Mouse (Mus musculus) stomach, embryonic 15.5 days (tissue): ENCODE results near the gene Ctdspl2. TPM values are rescaled to one million over a fixed set of nuclear protein-coding genes. Genes with fewer than 3 reads are reported as not detected.

Source experiments
- microRNA-seq: library from miRNA; unstranded; fragments of <30 nt; microRNA quantifications from one replicate; pipeline ENCODE4, GENCODE M21; 2016
- polyA plus RNA-seq: library from polyadenylated mRNA; unstranded; fragments of >200 nt; fragmentation: Nextera tagmentation; extraction: Ambion mirVana; gene quantifications from 2 replicates; pipeline ENCODE4 v1.2.1, GENCODE M21; 2015

The Ctdspl2 gene
- polyA plus RNA-seq, 1 experiment from 2014 or later, result 45.5 TPM

Small RNA genes lying within 50 kb of the gene (microRNA-seq; reads per million reads assigned to microRNA genes)
- gene Gm47314, result not detected

Other genes starting within 250 kb of the Ctdspl2 start
- gene Frmd5, start 148.9 kb upstream of the Ctdspl2 start, polyA plus RNA-seq, result 5.4 and 6.0 TPM in 2 replicates
- gene Casc4, start 89.0 kb upstream of the Ctdspl2 start, polyA plus RNA-seq, result 23.2 and 25.2 TPM in 2 replicates
- gene Mageb3, start 91 bp downstream of the Ctdspl2 start, polyA plus RNA-seq, result 0.09 and 0.14 TPM in 2 replicates
- 11.4 and 12.1 TPM in 2 replicates for gene Eif3j1, start 72.5 kb downstream of the Ctdspl2 start, polyA plus RNA-seq
- gene Spg11, start 162.4 kb downstream of the Ctdspl2 start, polyA plus RNA-seq, result 7.7 and 9.9 TPM in 2 replicates
- gene B2m, start 191.7 kb downstream of the Ctdspl2 start, polyA plus RNA-seq, result 338 and 449 TPM in 2 replicates
- not detected in 2 replicates for gene Trim69, start 204.7 kb downstream of the Ctdspl2 start, polyA plus RNA-seq
- gene Patl2, start 230.2 kb downstream of the Ctdspl2 start, polyA plus RNA-seq, result not detected in 2 replicates
- not detected in 2 replicates for gene Terb2, start 230.3 kb downstream of the Ctdspl2 start, polyA plus RNA-seq